8 mouse cellular contexts compared by ENCODE assay signal in the genomic region with DNA sequence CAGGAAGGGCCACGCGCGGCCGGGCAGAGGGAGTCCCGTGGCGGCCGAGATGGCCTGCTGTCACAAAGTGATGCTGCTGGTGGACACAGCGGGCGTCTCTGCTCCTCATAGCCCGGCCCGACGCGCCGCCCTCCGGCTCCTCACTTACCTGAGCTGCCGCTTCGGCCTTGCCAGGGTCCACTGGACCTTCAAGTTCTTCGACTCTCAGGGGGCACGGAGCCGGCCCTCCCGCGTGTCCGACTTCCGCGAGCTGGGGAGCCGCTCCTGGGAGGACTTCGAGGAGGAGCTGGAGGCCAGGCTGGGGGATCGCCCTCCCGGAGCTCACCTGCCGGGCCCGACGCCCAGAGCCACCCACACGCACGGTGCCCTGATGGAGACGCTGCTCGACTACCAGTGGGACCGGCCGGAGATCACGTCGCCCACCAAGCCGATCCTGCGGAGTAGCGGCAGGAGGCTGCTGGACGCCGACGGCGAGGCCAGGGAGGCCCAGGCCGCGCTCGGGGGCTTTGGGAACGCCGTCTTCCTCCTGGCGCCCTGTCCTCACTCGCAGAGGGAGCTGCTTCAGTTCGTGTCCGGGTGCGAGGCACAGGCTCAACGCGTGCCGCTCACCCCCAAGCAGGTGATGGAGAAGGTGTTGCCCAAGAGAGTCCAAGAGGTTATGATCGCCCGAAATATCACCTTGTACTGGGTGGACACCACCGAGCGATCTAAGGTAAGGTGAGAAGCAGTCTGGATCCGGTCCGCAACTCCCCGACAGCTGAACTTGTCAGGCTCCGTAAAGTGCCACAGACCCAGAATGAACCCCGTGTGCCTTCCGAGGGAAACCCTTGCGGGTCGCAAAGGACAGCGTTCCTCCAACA. TPM values are rescaled to one million over a fixed set of nuclear protein-coding genes. Genes with fewer than 3 reads are reported as not detected.
DNase-seq lines count a peak whose midpoint lies in the region; ATAC-seq lines count a peak whose summit lies in the region.

No protein-coding gene starts in this region.

- peak overlapping the region; percentile 89 for H3K4me2 ChIP-seq in embryonic facial prominence, embryonic 12.5 days (replicated peaks)
- peak overlapping the region; percentile 88 for H3K4me2 ChIP-seq in intestine, embryonic 16.5 days (ENCODE audit: low read depth, low read length)

- H3K9me3 ChIP-seq in embryonic facial prominence, embryonic 12.5 days: no peaks in the 10 kb centered on the region
- no peaks in the 10 kb centered on the region for H3K9me3 ChIP-seq in intestine, embryonic 16.5 days (ENCODE audit: control insufficient read depth, low read length)

- DNase-seq in heart, adult 18-20 months: peak; percentile 0 to 1
- no peak for DNase-seq in heart, adult 9 months (ENCODE audit: low spot score in 2 of 2)
- peak; percentile 26 for DNase-seq in CD4-positive, CD25-positive, alpha-beta regulatory T cell, adult 2 months (ENCODE audit: low read depth, low spot score)
- DNase-seq in neural tube, embryonic 10.5 days (ENCODE audit: extremely low spot score, low spot score): peak; percentile 44
- DNase-seq in ovary, postnatal 14 days (ENCODE audit: low spot score): no peak
- no peak for DNase-seq in kidney, postnatal 14 days

- H3K4me1 ChIP-seq in embryonic facial prominence, embryonic 12.5 days: peaks cover 29% of the 10 kb centered on the region
- H3K4me1 ChIP-seq in intestine, embryonic 16.5 days (ENCODE audit: control insufficient read depth, insufficient read depth, low read length): peaks cover 14% of the 10 kb centered on the region; the same call in 1 of the 2 replicates

- H3K27me3 ChIP-seq in embryonic facial prominence, embryonic 12.5 days: no peaks in the 10 kb centered on the region
- H3K27me3 ChIP-seq in intestine, embryonic 16.5 days (replicated peaks; ENCODE audit: control insufficient read depth, insufficient read depth, low read length): no peaks in the 10 kb centered on the region

- H3K4me3 ChIP-seq in embryonic facial prominence, embryonic 12.5 days: peak overlapping the region; percentile 97
- peak overlapping the region; percentile 96 for H3K4me3 ChIP-seq in intestine, embryonic 16.5 days (ENCODE audit: low read length)

- ATAC-seq in embryonic facial prominence, embryonic 12.5 days (ENCODE audit: insufficient number of reproducible peaks, insufficient read depth, low FRiP score, low TSS enrichment): peak; percentile 18; the same call in 1 of the 2 replicates
- peak; percentile 55 for ATAC-seq in intestine, embryonic 16.5 days

- peak overlapping the region; percentile 88 for H3K9ac ChIP-seq in embryonic facial prominence, embryonic 12.5 days
- peak overlapping the region; percentile 89 for H3K9ac ChIP-seq in intestine, embryonic 16.5 days (ENCODE audit: low read depth, low read length)

- WGBS in embryonic facial prominence, embryonic 12.5 days: under 1% methylated on average over 73 of the region's 73 CpGs
- 0% methylated on average over 73 of the region's 73 CpGs for WGBS in intestine, embryonic 16.5 days

- H3K27ac ChIP-seq in embryonic facial prominence, embryonic 12.5 days: peak overlapping the region; percentile 50; the same call in 1 of the 2 replicates
- no peak overlapping the region for H3K27ac ChIP-seq in intestine, embryonic 16.5 days (ENCODE audit: low read length)

- H3K36me3 ChIP-seq in embryonic facial prominence, embryonic 12.5 days: 0 out of 2 replicates have a peak, but pooled peaks cover under 1% of the 10 kb centered on the region
- H3K36me3 ChIP-seq in intestine, embryonic 16.5 days (ENCODE audit: control insufficient read depth, insufficient read depth, low read length): no peaks in the 10 kb centered on the region

RNA-seq across cellular contexts. Expression of a gene that starts 0.5 kb away (rescaled TPM):
- total RNA-seq in heart, adult 18-20 months (2021): under 1 TPM; 0.10 TPM
- 14.7 and 14.9 TPM in 2 replicates for polyA plus RNA-seq in embryonic facial prominence, embryonic 12.5 days (2016; fragmentation: Nextera tagmentation; extraction: Ambion mirVana)
- polyA plus RNA-seq in intestine, embryonic 16.5 days (2015; fragmentation: Nextera tagmentation; extraction: Ambion mirVana): 4.3 and 4.5 TPM in 2 replicates

RNA-seq across cellular contexts. Expression of a gene that starts 43.1 kb away (rescaled TPM):
- total RNA-seq in heart, adult 18-20 months (2021): not detected
- polyA plus RNA-seq in embryonic facial prominence, embryonic 12.5 days (2016; fragmentation: Nextera tagmentation; extraction: Ambion mirVana): 0.10 and 0.29 TPM in 2 replicates
- polyA plus RNA-seq in intestine, embryonic 16.5 days (2015; fragmentation: Nextera tagmentation; extraction: Ambion mirVana): 0.20 and 0.23 TPM in 2 replicates

RNA-seq across cellular contexts. Expression of a gene that starts 55.0 kb away (rescaled TPM):
- total RNA-seq in heart, adult 18-20 months (2021): 1 to 10 TPM in 1 of 2 experiments, under 1 TPM in 1; 0.82 to 1.1 TPM
- polyA plus RNA-seq in embryonic facial prominence, embryonic 12.5 days (2016; fragmentation: Nextera tagmentation; extraction: Ambion mirVana): 11.5 and 11.7 TPM in 2 replicates
- 1.2 and 1.4 TPM in 2 replicates for polyA plus RNA-seq in intestine, embryonic 16.5 days (2015; fragmentation: Nextera tagmentation; extraction: Ambion mirVana)

Comparison
In these comparisons a context has a peak if more than half of its experiments do, and no peak if none do; other contexts are left out.
1. DNase-seq: peak in heart, adult 18-20 months (2 of 2), CD4-positive, CD25-positive, alpha-beta regulatory T cell, adult 2 months (single experiment) and neural tube, embryonic 10.5 days (single experiment); none in heart, adult 9 months (0 of 2), ovary, postnatal 14 days (single experiment) and kidney, postnatal 14 days (single experiment).